Mouse (Mus musculus): ENCODE data around the gene Tsc22d1.

Tsc22d1 gene

DNA sequence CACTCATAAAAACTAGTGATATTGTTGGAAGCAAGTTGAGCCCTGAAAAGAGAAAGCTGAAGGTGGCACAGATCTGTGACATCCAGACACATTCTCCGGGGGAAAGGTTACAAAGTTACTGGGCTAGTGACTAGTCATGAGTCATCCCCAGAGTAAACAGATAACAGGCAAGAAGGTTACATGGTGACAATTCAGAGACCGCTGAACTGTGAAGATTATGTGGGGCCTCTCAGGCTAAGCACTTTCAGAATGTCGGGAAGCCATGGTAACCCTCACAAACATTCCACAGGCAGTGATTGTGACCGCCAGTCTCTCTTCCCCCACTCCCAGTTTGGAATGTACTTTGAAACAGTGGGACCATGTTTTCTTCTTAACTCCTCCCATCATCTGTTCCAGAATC is 105.8 kb downstream of the Tsc22d1 start:
- no peak for DNase-seq

DNA sequence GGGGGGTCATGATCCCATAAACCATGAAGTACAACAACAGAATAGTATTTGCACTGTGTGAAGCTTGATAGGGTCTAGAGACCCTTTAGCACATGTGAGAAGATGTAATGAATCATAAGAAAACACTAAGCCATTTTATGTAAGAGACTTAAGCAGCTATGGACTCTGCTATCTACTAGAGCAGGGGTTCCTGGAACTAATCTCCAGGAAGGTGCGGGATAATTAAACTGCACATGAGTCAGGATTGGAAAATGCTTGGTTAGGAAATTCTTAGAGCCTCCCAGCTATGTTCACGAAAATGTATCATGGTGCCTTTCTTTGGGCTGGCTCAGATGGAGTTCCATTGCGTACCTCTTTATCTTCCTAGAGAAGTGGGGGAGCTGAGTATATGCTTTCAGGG is 106.5 kb downstream of the Tsc22d1 start:
- no peak for DNase-seq

GRCm38 (mm10) chr14:76523344-76523743 is 108.6 kb downstream of the Tsc22d1 start:
- DNase-seq: no peak

- no peak for DNase-seq
These were observed 111.7 kb downstream of the Tsc22d1 start for GRCm38 (mm10) chr14:76526467-76526866.

DNA sequence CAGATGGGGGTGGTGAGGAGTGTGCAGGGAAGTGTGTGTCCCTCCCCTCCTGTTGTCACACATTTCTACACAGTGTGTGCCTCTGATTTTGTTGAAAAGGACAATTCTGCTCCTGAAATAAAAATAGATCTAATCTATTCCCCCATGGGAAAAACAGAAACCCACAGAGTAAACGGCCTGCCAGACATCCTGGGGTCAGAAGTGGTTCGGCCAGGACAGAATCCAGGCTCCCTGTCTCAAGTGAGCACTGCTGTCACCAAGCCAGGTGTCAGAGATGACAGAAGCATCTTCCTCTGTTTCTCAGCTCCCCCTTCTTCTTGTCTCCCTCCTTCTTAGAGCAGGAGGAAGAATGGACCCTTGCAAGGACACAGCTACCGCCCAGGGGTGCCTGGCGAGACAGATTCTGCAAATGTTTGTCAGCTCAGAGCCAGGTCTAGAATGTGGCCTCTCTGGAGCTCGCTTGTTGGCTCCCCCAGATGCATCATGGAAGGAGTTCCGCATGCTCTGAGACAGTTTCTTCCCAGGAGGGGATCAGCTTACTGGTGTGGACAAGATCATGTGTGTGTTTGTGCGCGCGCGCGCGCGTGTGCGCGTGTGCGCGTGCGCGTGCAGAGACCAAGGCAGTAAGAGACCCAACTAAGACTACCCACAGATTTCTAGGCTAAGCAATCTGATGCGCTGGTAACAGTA is 112.4 kb downstream of the Tsc22d1 start:
- no peak for DNase-seq

DNA sequence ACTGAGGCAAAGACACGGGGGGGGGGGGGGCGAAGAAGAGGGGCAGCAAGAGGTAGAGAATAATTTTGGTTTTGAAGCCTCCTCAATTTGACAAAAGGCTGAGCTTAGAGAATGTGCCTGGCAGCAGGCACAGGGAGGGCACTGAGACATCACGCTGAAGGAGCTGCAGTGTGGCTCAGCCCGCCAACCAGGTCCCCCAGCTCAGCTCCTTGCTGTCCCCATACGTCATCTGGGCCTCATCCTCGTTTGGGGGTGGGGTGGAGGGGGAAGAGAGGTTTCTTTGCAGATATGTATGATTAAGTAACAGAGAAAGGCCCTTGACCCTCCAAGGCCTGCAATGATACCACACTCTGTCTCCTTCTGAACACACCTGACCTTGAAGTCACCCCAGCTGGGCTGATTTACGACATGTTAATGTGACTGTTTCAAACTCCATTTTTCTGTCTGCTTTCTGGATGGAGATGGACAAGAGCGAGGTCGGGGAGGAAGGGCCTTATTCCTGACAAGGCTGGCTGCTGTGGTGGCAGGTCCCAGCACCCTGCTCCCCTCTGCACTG is 113.1 kb downstream of the Tsc22d1 start:
- no peak for DNase-seq

- DNase-seq: no peak
These were observed 113.9 kb downstream of the Tsc22d1 start for GRCm38 (mm10) chr14:76528641-76529040.

DNA sequence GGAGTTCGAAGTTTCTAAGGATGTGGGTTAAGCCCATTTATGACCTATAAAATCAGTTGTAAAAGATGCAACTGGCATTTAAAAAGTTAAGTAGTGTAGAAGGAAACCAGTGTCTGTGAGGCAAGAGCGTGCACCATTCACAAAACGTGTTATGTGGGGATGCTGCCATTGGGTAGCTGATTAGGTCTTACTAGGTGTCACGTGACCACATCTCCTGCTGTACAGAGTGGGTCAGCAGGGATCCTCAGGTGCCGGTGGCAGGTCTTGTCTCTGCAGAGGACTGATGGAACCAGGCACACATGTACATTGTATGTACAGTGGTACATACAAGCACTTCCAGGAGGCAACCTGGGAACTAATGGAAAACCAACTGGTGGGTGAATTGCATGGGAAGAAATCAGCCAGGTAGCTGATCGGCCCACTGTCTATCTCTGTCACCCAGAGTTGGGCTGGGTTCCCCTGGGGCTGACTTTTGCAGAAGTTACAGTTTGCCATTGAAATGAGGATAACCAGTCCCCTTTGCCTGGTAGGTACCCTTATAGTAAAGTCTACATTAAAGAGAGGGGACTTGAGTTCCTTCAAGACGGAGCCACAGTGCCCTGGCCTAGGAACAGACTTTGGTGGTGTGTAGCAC is 116.4 kb downstream of the Tsc22d1 start:
- DNase-seq: no peak

GRCm38 (mm10) chr14:76532257-76533169 is 117.8 kb downstream of the Tsc22d1 start:
- DNase-seq: peak; percentile 36

GRCm38 (mm10) chr14:76533170-76533815 is 118.5 kb downstream of the Tsc22d1 start:
- DNase-seq: no peak

DNA sequence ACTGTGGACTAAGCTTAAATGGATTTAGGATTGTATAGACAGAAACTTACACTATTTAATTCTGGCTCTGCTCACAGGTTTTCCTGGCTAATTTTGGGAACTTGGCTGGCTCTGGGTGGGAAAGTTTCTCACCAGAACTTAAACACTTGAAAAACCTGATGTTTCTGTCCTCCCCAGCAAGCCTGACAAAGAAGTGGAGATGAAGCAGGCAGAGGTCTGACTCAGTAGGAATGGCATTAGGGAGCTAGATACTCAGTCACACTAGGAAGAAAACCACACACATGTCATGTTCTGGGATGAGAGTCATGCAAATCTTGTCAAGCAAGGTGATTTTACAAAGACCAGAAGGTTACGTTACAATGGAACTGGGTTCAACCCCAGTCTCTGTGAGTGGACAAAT is 120.3 kb downstream of the Tsc22d1 start:
- no peak for DNase-seq

DNA sequence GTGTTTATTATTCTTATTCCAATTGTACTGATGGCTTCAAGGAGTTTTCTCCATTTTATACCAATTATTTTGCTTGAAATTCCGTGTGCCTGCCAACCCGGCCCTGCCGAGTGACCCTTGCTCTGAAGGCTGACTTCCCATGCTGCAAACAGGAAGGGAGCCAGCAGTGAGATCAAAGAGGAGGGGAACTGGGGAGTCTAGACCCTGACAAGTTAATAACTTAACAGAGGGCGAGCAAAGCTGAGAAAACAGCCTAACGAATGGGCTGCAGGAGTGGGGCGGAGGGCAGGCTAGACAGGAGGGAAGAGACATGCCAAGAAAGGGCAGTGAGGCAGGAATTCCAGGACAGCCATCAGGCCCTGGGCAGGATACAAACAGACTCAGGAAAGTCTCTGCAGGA is 122.2 kb downstream of the Tsc22d1 start:
- DNase-seq: no peak

DNA sequence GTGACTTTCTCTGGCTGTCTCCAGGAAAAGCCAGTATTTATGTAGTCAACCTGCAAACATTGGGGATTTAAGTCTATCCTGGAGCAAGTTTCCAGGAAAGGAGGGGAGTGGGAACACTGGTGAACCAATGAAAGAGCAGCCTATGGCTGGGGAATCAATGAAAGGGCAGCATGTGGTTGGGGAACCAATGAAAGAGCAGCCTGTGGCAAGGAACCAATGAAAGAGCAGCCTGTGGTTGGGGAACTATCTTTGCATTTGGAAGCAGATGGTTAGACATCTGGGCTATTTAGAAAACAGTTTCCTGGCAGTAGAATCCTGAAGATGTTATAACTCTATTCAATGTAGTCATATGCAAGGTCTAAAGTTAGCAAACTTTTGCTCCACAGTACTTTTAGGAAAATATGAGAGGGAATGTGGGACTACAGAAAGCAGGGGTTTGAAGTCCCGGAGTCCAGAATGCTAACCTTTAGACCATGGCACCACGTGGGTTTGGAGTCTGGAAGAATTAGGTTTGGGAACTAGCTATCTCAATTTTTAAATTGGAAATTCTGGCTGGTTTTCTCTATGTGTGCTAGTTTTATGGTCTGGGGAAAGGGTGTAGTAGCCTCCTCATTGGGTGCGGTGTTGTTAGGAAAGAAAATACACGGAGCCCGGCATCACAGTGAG is 125.4 kb downstream of the Tsc22d1 start:
- DNase-seq: no peak

DNA sequence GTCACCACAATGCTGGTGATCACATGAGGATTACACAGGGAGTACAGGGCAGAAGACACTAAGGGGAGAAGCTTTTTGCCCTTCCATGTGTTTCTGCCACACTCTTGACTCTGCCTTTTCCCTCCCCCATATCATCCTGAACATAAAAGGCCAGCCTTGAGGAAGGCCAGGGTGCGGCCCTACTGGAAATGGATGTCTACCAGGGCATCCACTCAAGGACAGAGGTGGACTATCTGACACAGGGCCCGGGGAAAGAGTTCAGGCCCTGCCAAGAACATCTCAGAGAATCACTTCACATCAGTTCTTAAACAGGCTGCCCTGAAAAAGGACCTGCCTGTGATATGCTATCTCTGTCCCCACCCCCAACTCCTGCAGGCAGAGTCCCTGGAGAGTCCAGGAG is 126.6 kb downstream of the Tsc22d1 start:
- no peak for DNase-seq

- no peak for DNase-seq
These were observed 129.4 kb downstream of the Tsc22d1 start for GRCm38 (mm10) chr14:76544136-76544535.

DNA sequence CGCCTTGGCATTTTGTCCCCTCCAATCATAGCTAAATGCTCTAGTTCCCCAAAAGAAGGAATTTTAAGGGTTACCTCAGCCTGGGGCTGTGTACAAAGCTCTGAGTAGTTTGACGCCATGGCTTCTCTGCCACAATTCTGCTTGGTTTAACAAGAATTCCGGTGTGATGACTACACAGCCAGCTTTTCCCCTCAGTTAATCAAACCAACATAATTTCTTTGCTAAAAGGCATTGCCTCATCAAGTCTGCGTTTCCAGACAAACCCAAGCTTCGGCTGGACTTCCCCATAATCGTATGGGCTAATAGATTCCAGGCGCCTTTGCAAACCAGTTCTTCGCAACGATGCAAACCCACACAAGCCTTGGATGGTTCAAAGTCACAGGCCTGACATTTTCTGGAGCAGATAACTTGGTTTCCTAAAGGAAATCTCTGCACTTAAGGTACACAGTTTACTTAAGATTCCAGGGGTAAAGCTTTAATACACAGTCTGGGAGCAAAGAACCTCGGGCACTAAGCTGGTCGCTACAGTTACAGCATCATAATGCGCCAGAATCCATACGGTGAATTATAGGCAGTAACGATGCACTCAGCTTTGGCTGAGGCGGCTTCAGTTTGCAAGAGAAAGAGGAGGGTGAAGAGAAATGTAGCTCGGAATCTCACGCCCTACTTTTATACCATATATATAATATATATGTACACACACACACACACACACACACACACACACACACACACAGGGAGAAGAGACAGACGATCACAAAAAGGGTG is 140.7 kb downstream of the Tsc22d1 start:
- no peak for DNase-seq

DNA sequence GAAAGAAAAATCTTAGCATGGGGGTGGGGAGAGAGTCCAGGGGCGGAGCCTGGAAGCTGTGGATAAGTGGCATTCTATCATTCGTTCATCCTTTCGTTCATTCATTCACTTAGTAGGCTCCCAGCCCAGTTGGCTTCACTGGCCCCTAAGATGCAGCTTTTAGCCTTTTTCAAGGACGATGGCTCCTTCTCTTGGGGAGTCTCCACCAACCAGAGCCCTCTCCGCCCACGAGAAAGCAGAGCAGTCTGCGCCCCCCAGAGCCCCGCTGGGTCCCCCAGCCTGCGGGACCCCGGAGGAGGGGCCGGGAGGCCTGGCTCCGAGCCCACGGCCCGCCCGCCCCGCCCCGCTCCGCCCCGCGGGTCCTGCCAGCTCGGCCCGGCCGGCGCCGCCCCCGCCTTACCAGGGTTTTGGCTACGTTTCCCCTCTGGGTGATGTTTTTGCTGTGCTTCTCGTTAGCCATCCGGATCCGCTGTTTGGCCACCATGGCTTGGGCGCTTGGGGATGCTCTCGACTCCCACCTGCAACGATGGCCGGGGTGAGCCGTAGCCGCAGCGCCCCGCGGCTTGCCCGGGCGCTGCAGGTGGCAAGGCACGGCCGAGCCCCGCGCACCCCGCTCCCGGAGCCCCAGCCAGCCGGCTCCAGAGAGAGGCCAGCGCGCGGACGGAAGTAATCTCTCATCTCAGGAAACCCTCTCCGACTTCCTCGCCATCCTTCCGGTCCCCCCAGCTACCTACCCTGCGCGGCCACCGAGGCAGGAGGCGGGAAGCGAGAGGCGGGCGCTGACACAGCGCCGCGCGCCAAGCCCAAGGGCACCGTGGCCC is 141.5 kb downstream of the Tsc22d1 start:
- DNase-seq: peak; percentile 84

- no peak for DNase-seq
These were observed 142.1 kb downstream of the Tsc22d1 start, which contains the start of gene Serp2 for GRCm38 (mm10) chr14:76556852-76557208. Serp2 (minus strand) TSS chr14:76556889.
